7 mouse cellular contexts compared by ENCODE assay signal in the genomic region with DNA sequence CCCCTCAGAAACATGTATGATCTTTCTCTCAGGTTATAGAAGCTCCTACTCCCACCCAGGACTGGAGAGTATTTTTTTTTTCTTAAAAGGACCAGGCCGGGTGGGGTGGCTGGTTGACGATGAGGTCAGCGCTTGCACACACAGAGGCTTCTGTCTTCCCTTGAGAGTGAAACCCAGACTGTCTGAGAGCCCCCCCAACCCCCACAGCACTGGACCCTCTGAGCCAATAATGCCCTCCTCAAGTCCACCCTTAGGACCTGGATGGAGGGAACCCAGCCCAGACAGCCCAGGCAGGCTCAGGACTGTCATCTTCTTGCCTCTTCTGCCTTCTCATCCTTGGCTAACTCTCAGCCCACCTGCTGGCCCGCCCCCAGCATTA. TPM values are rescaled to one million over a fixed set of nuclear protein-coding genes. Genes with fewer than 3 reads are reported as not detected.
DNase-seq lines count a peak whose midpoint lies in the region; ATAC-seq lines count a peak whose summit lies in the region.

No protein-coding gene starts in this region.

- no peak for ATAC-seq in megakaryocyte, adult 5-6 weeks (ENCODE audit: poor library complexity, severe bottlenecking)
- ATAC-seq in forebrain, embryonic 11.5 days (replicated peaks; ENCODE audit: low FRiP score): no peak
- ATAC-seq in limb, embryonic 13.5 days (ENCODE audit: low FRiP score, low read depth): no peak

- peak; percentile 51 for DNase-seq in forebrain, embryonic 11.5 days (ENCODE audit: low spot score)
- peak; percentile 56 for DNase-seq in retina, postnatal 1 day
- no peak for DNase-seq in cerebellum, adult 11 months
- DNase-seq in gastrocnemius, postnatal 10 days: no peak

- WGBS in forebrain, embryonic 11.5 days: 73% methylated on average over 4 of the region's 4 CpGs
- WGBS in limb, embryonic 13.5 days: 47% methylated on average over 4 of the region's 4 CpGs

- peaks cover 2% of the 10 kb centered on the region for H3K27me3 ChIP-seq in megakaryocyte, embryonic 14.5 days (replicated peaks)
- no peaks in the 10 kb centered on the region for H3K27me3 ChIP-seq in forebrain, embryonic 11.5 days (ENCODE audit: control insufficient read depth, insufficient read depth, low read length)
- H3K27me3 ChIP-seq in limb, embryonic 13.5 days: no peaks in the 10 kb centered on the region

- H3K36me3 ChIP-seq in megakaryocyte, embryonic 14.5 days (replicated peaks; ENCODE audit: low read length): peaks cover 34% of the 10 kb centered on the region
- peaks cover 12% of the 10 kb centered on the region for H3K36me3 ChIP-seq in forebrain, embryonic 11.5 days (ENCODE audit: control insufficient read depth, insufficient read depth, low read length)
- H3K36me3 ChIP-seq in limb, embryonic 13.5 days: peaks cover 47% of the 10 kb centered on the region

- H3K4me2 ChIP-seq in forebrain, embryonic 11.5 days (ENCODE audit: low read depth, low read length, severe bottlenecking): peak overlapping the region; percentile 76
- H3K4me2 ChIP-seq in limb, embryonic 13.5 days (replicated peaks): peak overlapping the region; percentile 97

- H3K9me3 ChIP-seq in megakaryocyte, embryonic 14.5 days: no peaks in the 10 kb centered on the region
- H3K9me3 ChIP-seq in forebrain, embryonic 11.5 days (ENCODE audit: control insufficient read depth, low read length): no peaks in the 10 kb centered on the region
- H3K9me3 ChIP-seq in limb, embryonic 13.5 days: no peaks in the 10 kb centered on the region

- H3K4me3 ChIP-seq in megakaryocyte, embryonic 14.5 days (replicated peaks): peak overlapping the region; percentile 82
- H3K4me3 ChIP-seq in forebrain, embryonic 11.5 days (ENCODE audit: low read depth, low read length): 0 out of 2 replicates have a peak overlapping the region, but pooled peaks have one; percentile 68
- H3K4me3 ChIP-seq in limb, embryonic 13.5 days: peak overlapping the region; percentile 97

- peak overlapping the region; percentile 18; the same call in 1 of the 2 replicates for H3K27ac ChIP-seq in forebrain, embryonic 11.5 days (ENCODE audit: low read depth, low read length)
- H3K27ac ChIP-seq in limb, embryonic 13.5 days: peak overlapping the region; percentile 99

- H3K4me1 ChIP-seq in megakaryocyte, embryonic 14.5 days: peaks cover 56% of the 10 kb centered on the region
- H3K4me1 ChIP-seq in forebrain, embryonic 11.5 days (replicated peaks; ENCODE audit: control insufficient read depth, insufficient read depth, low read length): peaks cover 31% of the 10 kb centered on the region
- H3K4me1 ChIP-seq in limb, embryonic 13.5 days: peaks cover 54% of the 10 kb centered on the region

- H3K9ac ChIP-seq in forebrain, embryonic 11.5 days (ENCODE audit: low read length): peak overlapping the region; percentile 39
- peak overlapping the region; percentile 96 for H3K9ac ChIP-seq in limb, embryonic 13.5 days

RNA-seq across cellular contexts. Expression of a gene that starts 3.8 kb away (rescaled TPM):
- 44.8 and 66.8 TPM in 2 replicates for polyA plus RNA-seq in megakaryocyte, embryonic 14.5 days (2012; ENCODE audit: insufficient read depth, low replicate concordance)
- 4.9 and 6.5 TPM in 2 replicates for total RNA-seq in megakaryocyte, adult 5-6 weeks (2015)
- 2.6 and 5.3 TPM in 2 replicates for total RNA-seq in megakaryocyte, adult 5-6 weeks (2017)
- 14.6 and 17.5 TPM in 2 replicates for polyA plus RNA-seq in forebrain, embryonic 11.5 days (2014; fragmentation: Nextera tagmentation; extraction: Ambion mirVana)
- polyA plus RNA-seq in limb, embryonic 13.5 days (2015; fragmentation: Nextera tagmentation; extraction: Ambion mirVana): 25.6 and 26.6 TPM in 2 replicates
- total RNA-seq in gastrocnemius, postnatal 10 days (2021): 10 to 100 TPM; 14.9 to 18.4 TPM

RNA-seq across cellular contexts. Expression of a gene that starts 9.1 kb away (rescaled TPM):
- 55.6 and 120 TPM in 2 replicates for polyA plus RNA-seq in megakaryocyte, embryonic 14.5 days (2012; ENCODE audit: insufficient read depth, low replicate concordance)
- total RNA-seq in megakaryocyte, adult 5-6 weeks (2015): 90.1 and 90.2 TPM in 2 replicates
- total RNA-seq in megakaryocyte, adult 5-6 weeks (2017): 58.7 and 60.8 TPM in 2 replicates
- 14.0 and 16.6 TPM in 2 replicates for polyA plus RNA-seq in forebrain, embryonic 11.5 days (2014; fragmentation: Nextera tagmentation; extraction: Ambion mirVana)
- polyA plus RNA-seq in limb, embryonic 13.5 days (2015; fragmentation: Nextera tagmentation; extraction: Ambion mirVana): 11.9 and 13.0 TPM in 2 replicates
- total RNA-seq in gastrocnemius, postnatal 10 days (2021): 10 to 100 TPM; 51.1 to 60.2 TPM

RNA-seq across cellular contexts. Expression of a gene that starts 20.8 kb away (rescaled TPM):
- 290 and 655 TPM in 2 replicates for polyA plus RNA-seq in megakaryocyte, embryonic 14.5 days (2012; ENCODE audit: insufficient read depth, low replicate concordance)
- 166 and 174 TPM in 2 replicates for total RNA-seq in megakaryocyte, adult 5-6 weeks (2015)
- total RNA-seq in megakaryocyte, adult 5-6 weeks (2017): 55.5 and 84.2 TPM in 2 replicates
- polyA plus RNA-seq in forebrain, embryonic 11.5 days (2014; fragmentation: Nextera tagmentation; extraction: Ambion mirVana): 40.3 and 44.2 TPM in 2 replicates
- 40.9 and 43.6 TPM in 2 replicates for polyA plus RNA-seq in limb, embryonic 13.5 days (2015; fragmentation: Nextera tagmentation; extraction: Ambion mirVana)
- total RNA-seq in gastrocnemius, postnatal 10 days (2021): 10 to 100 TPM; 65.7 to 73.4 TPM

RNA-seq across cellular contexts. Expression of a gene that starts 25.5 kb away (rescaled TPM):
- polyA plus RNA-seq in megakaryocyte, embryonic 14.5 days (2012; ENCODE audit: insufficient read depth, low replicate concordance): 4.8 and 8.9 TPM in 2 replicates
- 7.2 and 7.6 TPM in 2 replicates for total RNA-seq in megakaryocyte, adult 5-6 weeks (2015)
- 5.2 and 8.3 TPM in 2 replicates for total RNA-seq in megakaryocyte, adult 5-6 weeks (2017)
- polyA plus RNA-seq in forebrain, embryonic 11.5 days (2014; fragmentation: Nextera tagmentation; extraction: Ambion mirVana): 3.5 and 3.8 TPM in 2 replicates
- polyA plus RNA-seq in limb, embryonic 13.5 days (2015; fragmentation: Nextera tagmentation; extraction: Ambion mirVana): 2.3 and 2.8 TPM in 2 replicates
- total RNA-seq in gastrocnemius, postnatal 10 days (2021): 1 to 10 TPM; 6.2 to 8.5 TPM

RNA-seq across cellular contexts. Expression of a gene that starts 26.3 kb away (rescaled TPM):
- 16.7 and 34.3 TPM in 2 replicates for polyA plus RNA-seq in megakaryocyte, embryonic 14.5 days (2012; ENCODE audit: insufficient read depth, low replicate concordance)
- 14.5 and 19.7 TPM in 2 replicates for total RNA-seq in megakaryocyte, adult 5-6 weeks (2015)
- total RNA-seq in megakaryocyte, adult 5-6 weeks (2017): 17.8 and 18.8 TPM in 2 replicates
- 11.2 TPM in 2 replicates for polyA plus RNA-seq in forebrain, embryonic 11.5 days (2014; fragmentation: Nextera tagmentation; extraction: Ambion mirVana)
- polyA plus RNA-seq in limb, embryonic 13.5 days (2015; fragmentation: Nextera tagmentation; extraction: Ambion mirVana): 10.2 and 10.5 TPM in 2 replicates
- 1 to 10 TPM; 6.3 to 7.4 TPM for total RNA-seq in gastrocnemius, postnatal 10 days (2021)

Comparison
In these comparisons a context has a peak if more than half of its experiments do, and no peak if none do; other contexts are left out.
1. DNase-seq: peak in forebrain, embryonic 11.5 days (single experiment) and retina, postnatal 1 day (single experiment); none in cerebellum, adult 11 months (single experiment) and gastrocnemius, postnatal 10 days (single experiment).
2. Peak in every context shown above with its lines, with median percentiles within 50 percentile points of each other: H3K4me3 ChIP-seq.